Mouse (Mus musculus) T-helper 2 cell (primary cell): ENCODE results near the gene Cdc42ep1.
"Not testable (repeated sequence)": the region's sequence is repeated elsewhere in the genome, so short reads cannot be mapped to it uniquely, and the experiment has no call there.

Source experiments
- in situ Hi-C: fragments of 300-600 bp; cut with MboI, MseI; formaldehyde crosslinking; loops from one replicate; pipeline ENCODE4 v1.15.1; 2025; ENCODE audit warnings: high pct_unique_total_duplicates

Gene Cdc42ep1

GRCm38 (mm10) chr15:78829636-78830035 is 12.8 kb upstream of the Cdc42ep1 start:
- in situ Hi-C loops, result no loop called here

- in situ Hi-C loops, result no loop called here
Observed at GRCm38 (mm10) chr15:78830742-78831719, 11.4 kb upstream of the Cdc42ep1 start.

- in situ Hi-C loops, result no loop called here
Observed at GRCm38 (mm10) chr15:78831720-78832657, 10.4 kb upstream of the Cdc42ep1 start.

GRCm38 (mm10) chr15:78832701-78833123 is 9.7 kb upstream of the Cdc42ep1 start:
- in situ Hi-C loops, result no loop called here

GRCm38 (mm10) chr15:78833582-78833981 is 8.8 kb upstream of the Cdc42ep1 start:
- in situ Hi-C loops, result no loop called here

GRCm38 (mm10) chr15:78834233-78835005 is 8.0 kb upstream of the Cdc42ep1 start:
- in situ Hi-C loops, result no loop called here

- in situ Hi-C loops, result no loop called here
Observed at GRCm38 (mm10) chr15:78835200-78836085, 7.0 kb upstream of the Cdc42ep1 start.

GRCm38 (mm10) chr15:78836086-78836621 is 6.3 kb upstream of the Cdc42ep1 start:
- in situ Hi-C loops, result no loop called here

- in situ Hi-C loops, result no loop called here
Observed at GRCm38 (mm10) chr15:78839744-78840143, 2.7 kb upstream of the Cdc42ep1 start.

- in situ Hi-C loops, result no loop called here
Observed at GRCm38 (mm10) chr15:78840241-78840640, 2.2 kb upstream of the Cdc42ep1 start.

- in situ Hi-C loops, result no loop called here
Observed at GRCm38 (mm10) chr15:78840751-78841150, 1.7 kb upstream of the Cdc42ep1 start.

GRCm38 (mm10) chr15:78841161-78841790 is 1.1 kb upstream of the Cdc42ep1 start:
- in situ Hi-C loops, result no loop called here

GRCm38 (mm10) chr15:78843581-78844469 is 1.4 kb downstream of the Cdc42ep1 start:
- in situ Hi-C loops, result no loop called here

GRCm38 (mm10) chr15:78844791-78845190 is 2.4 kb downstream of the Cdc42ep1 start:
- in situ Hi-C loops, result no loop called here

- in situ Hi-C loops, result no loop called here
Observed at GRCm38 (mm10) chr15:78845321-78845720, 2.9 kb downstream of the Cdc42ep1 start.

- in situ Hi-C loops, result no loop called here
Observed at GRCm38 (mm10) chr15:78845867-78846266, 3.4 kb downstream of the Cdc42ep1 start.

GRCm38 (mm10) chr15:78846352-78846751 is 3.9 kb downstream of the Cdc42ep1 start:
- in situ Hi-C loops, result no loop called here

- in situ Hi-C loops, result not testable (repeated sequence)
Observed at GRCm38 (mm10) chr15:78846805-78847204, 4.4 kb downstream of the Cdc42ep1 start.
